Mouse (Mus musculus) kidney, postnatal 14 days (tissue): Measurements from ENCODE around the gene Lrch1.

Experiments used
- DNase-seq: peaks from one replicate; pipeline ENCODE4 v3.0.0; 2022; ENCODE audit warnings: mixed read lengths

Lrch1 gene

DNA sequence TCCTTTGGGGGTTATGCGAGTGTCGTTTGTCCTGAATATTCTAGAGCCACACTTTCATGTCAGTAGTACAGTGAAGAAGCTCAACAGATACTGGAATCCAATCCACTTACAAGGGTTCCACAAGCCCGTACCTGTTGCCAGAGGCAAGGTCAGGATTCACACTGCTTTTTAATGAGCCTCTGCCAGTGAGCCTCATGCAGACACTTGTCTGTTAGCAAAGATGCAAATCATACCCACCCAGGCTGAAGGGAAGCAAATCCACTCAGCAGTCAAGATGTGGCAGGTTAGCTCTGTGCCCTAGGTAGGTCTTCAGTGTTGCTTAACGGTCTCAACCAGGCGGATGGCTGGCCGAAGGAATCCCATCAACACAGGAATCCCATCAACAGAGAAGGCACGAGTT, 62.8 kb downstream of the Lrch1 start:
- DNase-seq, result no peak

DNA sequence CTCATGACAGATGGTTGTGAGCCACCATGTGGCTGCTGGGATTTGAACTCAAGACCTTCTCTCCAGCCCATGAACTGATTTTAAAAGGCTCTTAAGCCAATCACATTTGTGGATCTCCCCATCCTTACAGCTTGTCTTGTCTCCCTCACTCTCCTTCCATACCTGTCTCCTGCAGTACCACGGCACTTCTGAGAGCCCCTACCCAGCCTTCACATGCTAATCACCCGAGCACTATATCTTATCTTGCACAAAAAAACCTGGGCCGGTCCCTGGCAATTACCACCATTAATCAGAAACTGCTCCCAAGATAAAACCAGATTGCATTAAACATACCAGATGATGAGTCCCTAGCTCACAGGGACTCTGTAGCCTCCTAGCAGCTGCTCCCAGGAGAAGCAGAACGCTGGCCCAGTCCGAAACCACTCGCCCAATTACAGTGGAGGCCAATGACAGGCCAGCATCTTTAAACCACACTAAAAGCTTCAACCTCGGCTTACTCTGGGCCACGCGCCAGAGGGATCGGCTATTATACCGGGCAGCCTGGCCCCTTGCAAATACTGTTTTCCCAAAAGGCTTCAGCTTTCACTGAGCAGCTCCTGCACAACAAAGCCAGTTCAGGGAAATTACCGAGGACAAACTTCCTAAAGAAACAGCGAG, 63.5 kb downstream of the Lrch1 start:
- DNase-seq, result peak; percentile 82

DNA sequence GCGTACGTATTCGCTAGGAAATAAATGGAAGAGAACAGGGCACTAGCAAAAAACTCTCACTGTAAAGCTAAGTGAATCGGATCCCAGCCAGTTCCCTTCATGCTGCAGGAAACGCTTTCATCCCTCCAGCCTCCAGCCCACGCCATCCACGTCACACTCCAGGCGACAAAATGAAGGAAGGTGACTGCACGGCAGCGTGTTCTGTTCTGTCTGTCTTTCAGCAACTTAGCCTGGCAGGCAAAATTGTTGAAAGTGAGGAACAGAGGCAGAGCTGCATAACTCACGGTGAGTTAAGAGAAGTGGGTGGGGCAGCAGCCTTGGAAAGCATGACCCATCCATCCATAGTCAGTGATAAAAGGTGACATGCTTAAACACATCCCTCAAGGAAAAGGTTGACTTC, 64.5 kb downstream of the Lrch1 start:
- DNase-seq, result no peak

DNA sequence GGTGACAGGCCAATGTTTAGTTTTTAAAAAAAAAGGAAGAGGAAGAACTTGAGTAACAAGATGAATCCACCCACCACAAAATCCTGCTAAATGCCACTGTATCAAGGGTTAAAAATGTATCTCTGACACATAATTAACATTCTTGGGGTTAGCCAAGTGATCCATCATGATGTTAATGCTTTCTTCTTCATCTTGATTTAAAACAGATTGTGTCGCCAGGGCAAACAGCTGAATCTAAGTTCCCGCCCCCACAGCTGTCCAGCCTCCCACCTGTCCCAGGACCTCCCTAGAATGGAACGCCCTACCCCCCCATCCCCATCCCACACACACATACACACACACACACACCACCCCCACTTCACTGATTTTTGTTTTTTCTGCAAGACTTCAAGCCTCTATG, 64.9 kb downstream of the Lrch1 start:
- DNase-seq, result no peak

DNA sequence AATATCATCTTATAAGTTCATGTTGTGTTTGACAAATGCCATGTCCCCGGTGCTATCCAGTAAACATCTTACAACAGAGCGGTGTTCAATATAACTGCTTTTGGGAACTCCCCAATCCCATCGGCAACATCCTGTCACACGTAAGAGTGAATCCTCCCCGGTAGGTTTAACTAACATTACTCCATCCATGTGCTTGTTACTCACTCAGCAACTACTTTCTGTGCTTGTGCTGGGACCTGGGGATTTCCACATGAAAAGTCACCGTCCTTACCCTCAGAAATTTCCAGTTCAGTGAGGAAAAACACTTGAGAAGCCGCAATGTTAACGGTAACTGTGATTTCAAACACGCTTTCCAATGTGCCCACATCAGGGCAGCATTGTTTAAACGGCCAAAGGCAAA, 66.8 kb downstream of the Lrch1 start:
- DNase-seq, result no peak

DNA sequence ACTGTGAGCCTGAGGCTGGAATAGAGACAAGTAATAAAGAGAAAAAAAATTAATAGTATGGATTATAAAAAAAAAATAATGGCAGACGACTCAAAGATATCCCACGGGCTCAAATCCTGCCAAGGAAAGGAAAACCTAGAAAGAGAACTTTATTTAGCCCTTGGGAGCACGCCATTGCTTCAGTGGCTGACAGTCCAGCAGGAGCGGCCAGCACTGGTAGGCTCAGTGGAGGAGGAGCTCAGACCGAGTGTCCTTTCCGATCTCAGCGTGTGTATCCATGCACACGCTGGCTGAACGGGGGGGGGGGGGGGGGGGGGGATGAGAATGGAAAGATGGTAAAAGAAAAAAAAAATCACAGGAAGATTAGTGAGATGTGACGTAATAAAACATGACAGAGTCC, 68.2 kb downstream of the Lrch1 start:
- no peak for DNase-seq

DNA sequence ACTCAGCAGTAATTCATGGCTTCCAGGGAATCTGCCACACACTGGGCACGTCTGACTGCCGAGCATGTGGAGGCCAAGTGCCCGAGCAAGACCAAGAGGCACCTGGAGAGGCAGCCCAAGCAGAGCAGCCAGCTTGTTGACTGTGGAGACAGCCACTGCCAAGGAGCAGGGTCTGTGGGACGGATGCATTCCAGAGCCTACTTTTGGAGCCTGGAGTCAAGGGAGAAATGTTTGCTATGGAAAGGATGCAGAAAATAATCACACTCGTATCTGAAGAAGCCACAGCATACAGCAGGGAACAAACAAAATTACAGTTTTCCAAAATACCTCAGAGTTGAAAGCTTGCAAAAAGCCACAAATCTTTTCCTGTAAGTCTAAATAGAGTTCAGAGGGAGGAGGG, 70.4 kb downstream of the Lrch1 start:
- no peak for DNase-seq

DNA sequence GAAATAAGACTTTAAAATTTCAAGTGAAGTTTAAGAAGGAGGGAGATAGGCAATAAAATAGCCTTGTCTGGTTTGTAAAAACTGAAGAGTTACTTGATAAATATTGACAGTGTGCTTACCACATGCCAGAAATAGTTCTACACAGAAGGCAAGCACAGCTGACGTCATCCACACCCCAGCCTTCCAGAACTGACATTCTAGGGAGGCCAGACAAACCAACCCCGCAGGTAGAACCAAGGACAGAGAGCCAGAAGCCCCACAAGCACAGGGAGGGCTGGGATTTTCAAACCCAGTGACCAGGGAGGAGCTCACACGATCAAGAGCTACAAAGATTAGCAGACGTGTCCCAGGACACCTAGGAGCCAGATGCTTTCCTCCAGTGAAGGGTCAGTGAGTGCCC, 76.5 kb downstream of the Lrch1 start:
- DNase-seq, result no peak

DNA sequence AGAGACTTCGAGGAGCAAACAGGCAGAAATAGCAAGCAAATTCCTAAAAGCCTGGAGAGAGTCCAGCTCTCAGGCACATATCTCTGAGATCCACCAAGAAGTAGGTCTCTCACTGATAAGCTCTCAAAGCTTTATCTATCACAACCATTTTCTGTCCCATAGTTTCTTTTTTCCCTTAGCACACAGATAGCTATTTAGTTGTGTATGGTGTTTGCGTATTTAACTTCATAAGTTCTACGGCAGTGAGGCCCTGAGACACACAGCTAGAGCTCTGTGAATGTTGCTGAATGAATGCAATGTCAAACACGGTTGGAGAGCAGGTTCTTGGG, 78.8 kb downstream of the Lrch1 start:
- no peak for DNase-seq

DNA sequence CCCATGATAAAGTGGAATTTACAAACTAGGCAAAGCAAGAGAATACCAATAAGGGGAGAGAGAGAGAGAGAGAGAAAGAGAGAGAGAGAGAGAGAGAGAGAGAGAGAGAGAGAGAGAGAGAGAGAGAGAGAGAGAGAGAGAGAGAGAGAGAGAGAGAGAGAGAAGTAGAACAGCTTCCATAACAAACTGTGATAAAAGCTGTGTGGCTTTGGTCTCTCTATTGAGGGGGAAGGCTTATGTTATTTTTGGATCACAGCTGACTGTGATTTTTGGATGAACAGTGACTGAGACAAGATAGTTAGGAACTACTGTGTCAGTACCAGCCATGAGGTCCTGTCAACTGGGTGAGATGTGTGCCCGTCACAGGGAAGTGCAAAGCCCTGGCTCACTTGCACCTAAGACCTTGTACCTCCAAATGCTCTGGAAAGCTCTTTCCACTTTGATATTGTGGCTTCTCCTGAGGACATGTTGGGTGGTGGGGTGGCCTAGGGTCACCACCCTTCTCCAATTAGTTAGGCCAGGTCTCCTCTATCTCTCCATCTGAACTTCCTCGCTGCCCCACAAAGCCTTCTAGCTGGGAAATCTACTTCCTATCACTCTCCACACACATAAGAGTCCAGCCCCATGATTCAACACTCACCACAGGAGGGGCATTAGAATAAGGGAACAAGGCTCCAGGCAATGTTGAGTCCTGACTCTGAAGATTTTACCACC, 79.3 kb downstream of the Lrch1 start:
- DNase-seq, result no peak

DNA sequence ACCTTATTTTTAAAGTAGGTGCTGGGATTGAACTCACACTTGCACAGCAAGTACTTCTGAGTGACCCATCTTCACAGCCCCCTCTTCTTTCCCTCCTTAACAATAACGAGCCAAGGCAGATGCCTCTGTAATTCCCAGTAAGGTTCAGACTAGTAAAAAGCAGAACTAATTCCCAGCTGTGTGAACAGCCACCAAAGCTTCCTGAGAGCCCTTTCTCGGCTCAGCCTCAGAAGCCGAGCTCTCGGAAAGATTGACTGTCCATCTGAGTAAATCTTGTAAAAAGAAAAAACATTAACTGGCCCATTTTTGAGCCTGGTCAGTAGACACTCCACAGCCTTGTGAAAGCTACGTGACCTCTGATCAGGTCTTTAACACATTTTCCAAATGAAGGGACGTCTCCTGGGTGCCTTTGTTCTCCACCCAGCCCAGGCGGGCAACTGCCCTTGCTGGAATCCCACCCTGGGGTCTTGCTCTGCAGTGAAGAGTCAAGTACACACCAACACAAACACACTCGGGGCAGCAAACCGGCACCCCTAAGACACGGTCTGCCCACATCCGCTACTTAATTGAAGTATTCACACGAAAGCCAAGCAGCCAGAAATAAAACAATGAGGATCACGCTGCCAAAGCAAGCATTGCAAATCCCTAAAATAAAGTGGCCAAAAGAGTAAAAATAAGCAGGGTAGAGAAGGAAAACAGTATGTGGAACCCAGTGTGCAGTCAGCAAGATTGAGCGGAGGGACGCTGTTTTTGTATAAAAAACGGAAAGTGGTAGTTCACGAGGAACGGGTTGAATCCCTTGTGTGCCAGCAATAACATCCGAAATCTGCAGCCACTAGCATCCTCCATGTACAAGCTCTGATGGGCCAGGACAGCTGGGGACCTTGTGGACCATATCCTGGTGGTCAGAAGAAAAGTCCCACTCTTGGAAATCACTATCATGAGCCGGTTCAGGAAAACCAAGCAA, 80.3 kb downstream of the Lrch1 start:
- peak; percentile 41 for DNase-seq

DNA sequence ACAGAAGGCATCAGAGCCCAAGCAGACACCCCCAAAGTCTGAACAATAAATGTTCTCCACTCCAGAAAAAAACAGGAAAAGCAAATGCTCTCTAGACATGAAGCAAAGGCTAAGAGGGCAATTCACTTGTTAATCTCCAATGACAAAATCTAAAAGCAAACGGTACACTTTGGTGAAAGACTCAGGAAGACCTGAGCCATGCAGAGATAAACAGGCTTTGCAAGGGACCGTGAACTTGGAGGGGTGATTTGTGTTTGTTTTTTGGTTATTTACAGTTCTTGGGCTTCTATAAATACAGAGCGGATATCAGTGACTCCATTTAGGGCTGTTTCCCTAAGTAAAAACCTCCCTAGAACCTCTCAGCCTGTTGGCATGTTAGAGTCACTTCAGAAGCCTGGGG, 81.9 kb downstream of the Lrch1 start:
- no peak for DNase-seq

DNA sequence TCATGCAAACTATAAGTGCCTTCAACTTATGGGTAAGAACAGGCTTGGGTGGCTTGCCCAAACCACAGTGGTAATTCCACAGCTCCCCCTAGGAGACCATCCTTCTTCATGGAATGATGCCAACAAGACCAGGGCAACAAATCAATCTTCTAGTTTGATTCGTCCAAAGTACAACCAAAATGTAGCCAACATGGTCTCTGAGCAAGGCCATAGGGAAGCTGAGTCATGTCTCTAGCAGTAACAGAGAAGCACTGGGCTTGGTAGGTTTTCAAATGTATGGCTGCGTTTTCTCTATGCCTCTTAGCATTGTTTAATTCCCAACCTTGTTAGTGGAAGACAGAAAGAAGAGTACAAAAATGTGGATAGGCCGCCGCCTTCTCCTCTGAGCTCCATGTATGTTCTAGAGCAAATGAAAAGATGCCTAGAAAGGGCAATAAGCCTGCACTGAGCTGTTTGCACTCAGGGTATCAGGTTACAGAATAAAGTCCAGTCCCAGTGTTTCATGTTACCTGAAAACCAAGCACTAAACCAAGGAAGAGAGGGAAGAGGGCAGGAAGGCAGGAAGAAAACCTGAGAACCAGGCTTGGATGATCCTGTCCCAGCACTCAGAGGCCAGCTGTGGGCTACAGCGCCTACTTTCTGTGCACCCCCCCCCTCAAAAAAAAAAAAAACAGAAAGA, 82.7 kb downstream of the Lrch1 start:
- DNase-seq, result no peak

DNA sequence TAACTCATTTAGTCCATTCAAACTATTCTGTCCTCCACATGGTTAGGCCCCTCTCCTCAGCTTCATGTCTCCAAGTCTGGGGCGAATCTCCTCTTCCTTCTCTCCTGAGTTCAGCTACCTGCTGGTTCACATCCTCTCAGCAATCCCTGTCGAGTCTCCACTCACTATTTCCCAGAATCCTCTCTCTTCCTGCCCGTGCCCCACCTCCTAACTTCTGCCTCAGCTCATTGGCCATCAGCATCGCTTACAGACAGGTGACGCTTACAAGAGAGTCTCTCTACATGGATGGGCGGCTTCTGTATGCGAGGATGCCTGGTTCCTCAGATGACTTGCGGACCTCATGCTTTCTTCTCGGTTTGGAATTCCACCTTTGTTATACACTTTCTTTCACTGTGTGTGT, 86.2 kb downstream of the Lrch1 start:
- no peak for DNase-seq

DNA sequence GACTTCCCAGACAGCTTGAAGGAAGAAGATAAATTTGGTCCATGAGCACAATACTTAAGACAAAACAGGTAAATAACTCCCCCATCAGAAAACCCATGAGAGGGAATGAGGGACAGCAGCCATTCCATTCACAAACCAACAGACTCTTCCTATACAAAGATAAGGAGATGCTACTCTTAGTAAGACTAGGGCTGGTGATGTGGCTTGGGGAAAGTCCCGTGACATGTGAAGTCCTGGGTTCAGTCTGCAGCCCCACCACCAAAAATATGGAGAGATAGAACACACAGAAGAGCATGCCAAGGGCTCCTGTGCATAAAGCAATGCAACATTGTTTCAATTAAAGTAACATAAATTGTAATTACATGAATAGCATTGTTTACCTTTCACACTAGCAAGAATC, 88.5 kb downstream of the Lrch1 start:
- no peak for DNase-seq

DNA sequence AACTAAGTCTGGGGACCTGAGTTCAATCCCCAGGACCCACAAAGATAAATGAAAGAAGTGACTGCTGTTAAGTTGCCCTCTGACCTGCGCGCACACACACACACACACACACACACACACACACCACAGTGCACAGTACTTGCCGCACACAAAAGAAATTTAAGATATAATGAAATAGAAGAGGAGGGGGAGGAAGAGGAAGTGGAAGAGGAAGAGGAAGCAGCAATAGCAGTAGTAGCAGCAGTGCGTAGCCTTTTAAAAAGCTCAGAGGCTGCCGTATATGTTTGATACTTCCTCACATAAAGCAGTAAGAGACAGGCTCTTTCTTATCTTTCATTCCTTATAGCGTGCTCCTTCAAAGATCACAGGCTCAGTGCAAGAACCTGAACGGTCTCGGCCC, 92.2 kb downstream of the Lrch1 start:
- no peak for DNase-seq

DNA sequence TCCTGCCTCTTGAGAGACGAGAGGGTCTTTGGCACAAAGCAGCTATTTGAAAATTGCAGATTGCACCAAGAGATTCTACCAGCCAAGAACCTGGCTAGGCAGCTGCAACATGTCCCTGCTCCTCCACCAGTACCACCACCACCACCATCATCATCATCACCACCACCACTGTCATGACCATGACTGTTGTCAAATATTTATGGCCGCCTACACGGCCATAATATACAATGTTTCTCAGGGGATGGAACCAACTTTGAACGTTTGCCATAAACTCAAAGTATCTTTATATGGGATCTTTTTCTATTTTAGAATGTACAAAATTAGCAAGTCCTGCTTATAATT, 93.9 kb downstream of the Lrch1 start:
- DNase-seq, result no peak

DNA sequence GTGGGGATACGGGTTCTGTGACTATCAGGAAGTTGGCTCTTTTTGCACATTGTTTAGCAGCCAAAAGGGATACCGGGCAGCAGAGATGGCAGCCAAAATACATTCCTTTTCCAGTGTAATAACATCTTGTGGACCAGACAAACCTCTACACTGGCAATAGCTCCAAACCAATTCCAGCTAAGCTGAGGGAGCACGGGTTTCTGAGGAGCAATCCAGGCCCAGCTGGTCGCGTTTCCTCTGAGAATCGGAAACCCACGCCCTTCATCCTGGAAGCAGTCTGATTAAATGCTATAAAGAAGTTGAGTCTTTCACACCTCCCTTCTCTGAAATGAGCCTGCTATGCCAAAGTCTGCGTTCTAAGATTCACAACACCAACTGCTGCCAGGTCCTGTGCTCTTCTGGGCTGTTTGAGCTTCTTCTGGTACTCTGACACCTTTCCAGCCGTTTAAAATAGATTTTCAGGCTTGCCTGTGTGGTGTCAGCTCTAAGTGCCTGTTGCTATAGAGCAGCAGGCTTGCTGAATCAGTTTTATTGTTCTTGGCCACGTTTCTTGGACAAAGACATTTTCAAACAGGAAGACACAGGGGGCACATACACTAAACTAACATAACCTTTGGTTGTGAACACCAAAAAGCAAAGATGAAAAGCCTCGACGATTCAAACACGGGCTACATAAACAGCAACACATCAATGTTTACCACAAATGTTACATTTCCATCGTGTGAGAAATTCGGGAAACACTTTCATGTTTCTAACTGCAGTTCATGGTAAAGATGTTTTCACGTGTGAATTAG, 94.5 kb downstream of the Lrch1 start:
- peak; percentile 62 for DNase-seq

DNA sequence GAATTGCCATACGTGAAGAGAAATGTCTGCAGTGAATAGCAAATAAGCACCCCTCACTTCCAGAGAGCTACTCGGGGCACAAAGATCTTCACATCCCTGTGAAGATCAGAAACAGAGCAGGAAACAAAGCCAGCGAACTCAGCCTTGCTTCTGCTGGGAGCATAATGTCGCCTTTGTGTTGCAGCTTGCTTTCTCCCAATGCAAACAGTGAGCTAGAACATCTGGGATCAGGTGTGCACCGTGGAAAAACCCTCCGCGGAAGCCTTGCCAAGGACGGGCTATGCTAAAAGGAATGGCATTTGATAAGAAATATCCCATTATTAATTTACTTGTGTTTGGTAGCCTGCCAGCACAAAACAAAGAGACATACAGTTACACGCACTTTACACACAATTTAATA, 95.8 kb downstream of the Lrch1 start:
- no peak for DNase-seq

DNA sequence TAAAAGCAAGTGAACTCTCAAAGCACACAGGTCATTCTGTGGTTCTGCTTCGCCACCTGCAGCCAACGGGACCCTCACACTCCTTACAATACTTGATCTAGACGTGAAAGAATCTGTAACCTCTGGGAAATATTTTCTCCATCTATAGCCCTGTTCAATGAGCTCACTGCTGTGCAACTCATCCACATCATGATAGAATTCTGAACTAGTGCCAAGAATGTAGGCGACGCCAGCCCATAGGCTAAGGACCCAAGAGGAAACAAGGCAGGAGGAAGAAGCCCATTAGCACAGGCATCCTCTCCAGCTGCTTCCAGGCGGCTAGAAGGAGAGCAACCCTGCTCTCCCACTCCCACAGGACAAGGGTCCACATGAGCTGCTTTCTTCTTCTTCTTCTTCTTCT, 98.7 kb downstream of the Lrch1 start:
- DNase-seq, result no peak

DNA sequence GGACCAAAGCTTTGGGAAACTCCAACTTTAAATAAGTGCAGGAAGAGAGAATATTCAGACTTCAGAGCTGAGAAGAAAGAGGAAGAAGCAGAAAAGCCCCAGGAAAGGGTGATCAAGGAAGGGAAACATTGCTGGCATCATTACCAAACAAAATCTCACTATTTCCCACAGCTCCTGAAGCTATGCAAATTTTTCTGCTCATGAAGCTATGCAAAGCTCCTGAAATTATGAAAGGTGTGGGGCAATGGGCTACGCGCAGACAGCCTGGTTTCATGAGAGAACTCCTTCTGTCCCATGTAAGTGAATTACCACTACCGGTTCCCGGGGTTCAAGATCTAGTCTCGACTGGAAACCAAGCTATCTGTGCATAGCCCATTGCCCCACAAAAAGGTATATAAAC, 99.5 kb downstream of the Lrch1 start:
- no peak for DNase-seq

DNA sequence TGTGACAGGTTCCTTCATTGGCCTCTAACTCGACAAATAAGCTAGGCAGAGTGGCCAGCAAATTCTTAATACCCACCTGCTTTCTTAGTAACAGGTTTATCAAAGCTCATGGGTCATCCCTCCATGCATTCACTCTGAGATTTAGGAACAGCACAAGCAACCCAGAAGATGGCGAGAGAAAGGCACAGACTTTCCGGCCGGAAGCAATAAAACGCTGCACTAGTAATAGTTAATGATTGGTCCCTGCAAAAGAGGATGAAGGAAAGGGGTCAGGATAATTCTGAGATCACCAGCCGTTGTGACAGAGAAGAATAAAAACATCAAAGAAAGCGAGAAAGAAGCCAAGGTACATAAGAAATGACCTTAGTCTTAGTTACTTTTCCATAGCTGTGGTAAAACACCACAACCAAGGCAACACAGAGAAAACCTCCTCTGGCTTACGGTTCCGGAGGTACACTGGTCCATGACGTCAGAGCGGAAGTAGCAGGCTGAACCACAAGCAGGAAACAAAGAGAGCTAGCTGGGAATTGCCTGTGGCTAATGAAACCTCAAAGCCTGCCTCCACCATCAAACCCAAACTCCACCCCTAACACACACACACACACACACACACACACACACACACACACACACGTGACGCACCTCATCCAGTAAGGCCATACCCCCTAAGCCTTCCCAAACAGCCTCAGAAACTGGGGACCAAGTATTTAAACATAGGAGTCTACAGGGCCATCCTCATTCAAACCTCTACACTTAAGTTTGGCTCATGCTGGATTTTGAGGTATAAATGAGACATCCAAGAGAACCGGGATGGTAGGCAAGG, 100.2 kb downstream of the Lrch1 start:
- DNase-seq, result no peak
